Mouse (Mus musculus): Measurements from ENCODE around the gene Mgl2. TPM values are rescaled to one million over a fixed set of nuclear protein-coding genes. Genes with fewer than 3 reads are reported as not detected.

Gene Mgl2
- polyA plus RNA-seq, 1 experiment from 2014 or later = not detected

- Histone ChIP-seq H3K27me3 (ENCODE audit: insufficient read depth, poor library complexity, severe bottlenecking) (no peaks in the 10 kb centered on the region), H3K27ac (no peak overlapping the region), H3K36me3 (no peaks in the 10 kb centered on the region), H3K4me3 (no peak overlapping the region), H3K9me3 (peaks cover 2% of the 10 kb centered on the region; the same call in 1 of the 2 replicates), H3K4me1 (replicated peaks) (no peaks in the 10 kb centered on the region)
- 86% methylated on average over 4 of the region's 4 CpGs for whole genome bisulfite sequencing
- DNase-seq (ENCODE audit: low spot score) = no peak
These were observed 44.4 kb downstream of the Mgl2 start for GRCm38 (mm10) chr11:70174491-70174890.

DNA sequence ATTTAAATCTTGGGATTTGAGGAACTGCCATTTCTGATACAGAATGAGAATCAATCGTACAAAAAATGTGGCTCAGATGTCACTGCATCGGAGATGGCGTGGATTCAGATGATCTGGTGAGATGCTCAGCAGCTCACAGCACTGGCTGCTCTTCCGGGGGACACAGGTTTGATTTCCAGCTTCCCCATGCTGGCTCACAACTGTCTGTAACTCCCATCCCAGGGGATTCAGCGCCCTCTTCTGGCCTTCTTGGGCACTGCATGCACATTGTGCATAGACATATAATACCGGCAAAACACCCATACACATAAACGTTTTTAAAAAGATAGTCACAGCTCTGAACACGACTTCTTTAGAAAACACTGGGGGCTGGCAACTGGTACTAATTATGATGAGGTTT, 47.5 kb downstream of the Mgl2 start:
- WGBS = 74% methylated on average over 8 of the region's 8 CpGs
- no peak overlapping the region for H3K27ac ChIP-seq
- DNase-seq (ENCODE audit: low spot score) = no peak

DNA sequence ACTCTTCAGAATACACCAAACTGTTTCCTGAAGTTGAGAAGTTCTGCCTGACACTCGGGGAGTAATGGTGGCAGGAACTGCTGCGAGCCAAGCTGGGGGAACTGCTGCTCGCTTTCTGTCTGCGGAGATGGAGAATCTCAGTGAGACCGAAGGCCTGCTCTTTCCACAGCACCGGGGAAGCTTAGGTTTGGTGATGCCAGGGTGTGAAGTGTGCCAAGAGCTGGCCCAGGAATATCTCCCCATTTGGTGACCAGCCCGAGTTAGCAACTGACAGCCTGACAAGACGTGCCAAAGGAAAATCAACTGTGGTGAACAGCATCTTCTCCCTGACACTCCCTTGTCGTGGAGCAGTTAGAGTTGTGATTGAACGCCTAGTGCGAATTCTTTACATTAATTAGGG, 48.2 kb downstream of the Mgl2 start:
- DNase-seq (ENCODE audit: low spot score) = no peak
- H3K4me3 ChIP-seq = no peak overlapping the region
- no peak overlapping the region for H3K27ac ChIP-seq
- peaks cover 2% of the 10 kb centered on the region; the same call in 1 of the 2 replicates for H3K9me3 ChIP-seq
- H3K27me3 ChIP-seq (ENCODE audit: insufficient read depth, poor library complexity, severe bottlenecking) = no peaks in the 10 kb centered on the region
- no peaks in the 10 kb centered on the region for H3K36me3 ChIP-seq
- no peaks in the 10 kb centered on the region for H3K4me1 ChIP-seq (replicated peaks)
- WGBS = 89% methylated on average over 11 of the region's 11 CpGs

More for the DNA sequence above, 47.5 kb downstream of the Mgl2 start:
- H3K27me3 ChIP-seq (ENCODE audit: insufficient read depth, poor library complexity, severe bottlenecking) = no peaks in the 10 kb centered on the region
- H3K4me1 ChIP-seq (replicated peaks) = no peaks in the 10 kb centered on the region
- H3K36me3 ChIP-seq = no peaks in the 10 kb centered on the region
- H3K9me3 ChIP-seq = peaks cover 2% of the 10 kb centered on the region; the same call in 1 of the 2 replicates
- no peak overlapping the region for H3K4me3 ChIP-seq

DNA sequence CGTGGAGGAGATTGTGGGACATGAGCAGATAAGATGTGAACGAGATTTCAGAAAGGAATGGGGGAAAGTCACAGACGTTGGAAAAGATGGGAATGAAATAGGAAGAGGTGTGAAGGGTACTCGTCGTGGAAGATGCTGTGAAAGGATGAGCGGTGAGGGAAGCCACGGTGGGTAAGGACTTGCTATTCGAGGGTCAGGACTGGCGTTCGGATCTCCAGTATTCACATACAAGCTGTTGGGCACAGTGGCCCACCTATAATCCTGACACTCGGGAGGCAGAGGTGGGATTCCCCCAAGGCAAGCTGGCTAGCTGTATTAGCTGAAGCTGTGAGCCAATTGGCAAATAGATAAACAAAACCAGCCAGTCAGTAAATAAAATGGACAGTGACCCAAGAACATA, 48.6 kb downstream of the Mgl2 start:
- WGBS = 84% methylated on average over 11 of the region's 11 CpGs
- Histone ChIP-seq H3K9me3 (peaks cover 2% of the 10 kb centered on the region; the same call in 1 of the 2 replicates), H3K4me1 (replicated peaks) (no peaks in the 10 kb centered on the region), H3K27ac (no peak overlapping the region), H3K4me3 (no peak overlapping the region), H3K36me3 (no peaks in the 10 kb centered on the region), H3K27me3 (ENCODE audit: insufficient read depth, poor library complexity, severe bottlenecking) (no peaks in the 10 kb centered on the region)
- DNase-seq (ENCODE audit: low spot score) = no peak

DNA sequence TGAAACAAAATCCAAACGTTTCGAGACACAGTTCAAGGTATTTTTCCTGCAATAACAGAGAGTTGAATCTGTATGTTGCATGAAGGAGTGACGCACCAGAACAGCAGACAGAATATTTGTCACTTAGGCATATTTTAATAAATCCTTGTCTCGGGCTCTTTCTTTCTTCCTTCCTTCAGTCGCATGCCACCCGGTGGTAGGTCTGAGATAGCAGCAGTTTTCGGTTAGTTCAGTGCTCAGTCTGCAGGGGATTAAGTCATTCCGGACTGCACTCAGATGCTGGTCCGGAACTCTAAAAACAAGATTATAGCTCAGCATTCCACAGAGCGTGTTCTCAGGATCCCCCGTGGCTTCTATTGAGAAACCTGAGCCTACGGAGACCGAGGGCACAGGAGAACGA, 49.3 kb downstream of the Mgl2 start:
- Histone ChIP-seq H3K9me3 (peaks cover 2% of the 10 kb centered on the region; the same call in 1 of the 2 replicates), H3K27me3 (ENCODE audit: insufficient read depth, poor library complexity, severe bottlenecking) (no peaks in the 10 kb centered on the region), H3K27ac (no peak overlapping the region), H3K4me1 (replicated peaks) (no peaks in the 10 kb centered on the region), H3K36me3 (no peaks in the 10 kb centered on the region), H3K4me3 (no peak overlapping the region)
- WGBS = 43% methylated on average over 14 of the region's 14 CpGs
- DNase-seq (ENCODE audit: low spot score) = no peak

DNA sequence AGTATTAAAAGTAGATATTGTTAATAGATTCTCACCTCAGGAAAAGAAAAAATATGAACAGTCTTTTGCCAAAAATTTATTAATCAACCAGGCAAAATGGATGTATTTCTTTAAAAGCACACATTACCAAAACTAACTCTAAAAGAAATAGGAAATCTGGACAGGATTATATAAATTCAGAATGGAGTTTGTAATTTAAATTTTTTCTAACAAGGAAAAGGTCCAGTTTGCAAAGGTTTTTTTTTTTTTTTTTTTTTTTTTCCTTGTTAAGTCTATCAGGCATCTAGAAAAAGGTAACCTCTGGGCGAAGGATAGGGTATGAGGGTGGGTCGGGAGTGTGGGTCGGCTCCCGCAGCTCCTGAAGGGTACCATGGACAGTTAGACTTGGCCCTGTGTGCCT, 50.4 kb downstream of the Mgl2 start:
- peaks cover 2% of the 10 kb centered on the region; the same call in 1 of the 2 replicates for H3K9me3 ChIP-seq
- H3K4me1 ChIP-seq (replicated peaks) = no peaks in the 10 kb centered on the region
- no peaks in the 10 kb centered on the region for H3K36me3 ChIP-seq
- no peaks in the 10 kb centered on the region for H3K27me3 ChIP-seq (ENCODE audit: insufficient read depth, poor library complexity, severe bottlenecking)
- no peak overlapping the region for H3K4me3 ChIP-seq
- no peak for DNase-seq (ENCODE audit: low spot score)
- 95% methylated on average over 4 of the region's 4 CpGs for WGBS
- no peak overlapping the region for H3K27ac ChIP-seq

DNA sequence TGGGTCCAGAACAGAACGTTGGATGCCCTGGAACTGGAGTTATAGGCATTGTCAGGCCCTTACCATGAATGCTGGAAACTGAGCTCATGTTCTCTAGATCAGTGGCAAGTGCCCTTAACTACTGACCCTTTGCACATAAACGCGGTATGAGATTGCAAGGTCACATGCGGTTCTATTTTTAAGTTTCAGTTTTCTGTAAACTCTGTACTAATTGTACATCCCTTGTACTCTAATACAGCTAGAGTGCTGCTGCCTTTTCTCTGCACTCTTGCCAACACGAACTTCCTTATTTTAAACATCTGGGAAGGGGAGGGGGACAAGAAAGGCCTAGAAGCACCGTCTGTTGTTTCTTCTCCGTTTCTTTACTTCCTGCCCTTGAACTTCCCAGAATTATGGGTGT, 55.0 kb downstream of the Mgl2 start:
- H3K27me3 ChIP-seq (ENCODE audit: insufficient read depth, poor library complexity, severe bottlenecking) = no peaks in the 10 kb centered on the region
- no peak overlapping the region for H3K27ac ChIP-seq
- no peaks in the 10 kb centered on the region for H3K36me3 ChIP-seq
- H3K4me1 ChIP-seq (replicated peaks) = no peaks in the 10 kb centered on the region
- DNase-seq (ENCODE audit: low spot score) = no peak
- WGBS = 85% methylated on average over 7 of the region's 7 CpGs
- H3K4me3 ChIP-seq = no peak overlapping the region
- H3K9me3 ChIP-seq = no peaks in the 10 kb centered on the region

Other genes with a start within 250 kb of the Mgl2 start
- gene Kctd11, start 248.9 kb upstream of the Mgl2 start, polyA plus RNA-seq (2016; fragmentation: Nextera tagmentation; extraction: Ambion mirVana) = 5.2 and 6.8 TPM in 2 replicates
- 1.2 and 1.4 TPM in 2 replicates for gene Acap1, start 234.8 kb upstream of the Mgl2 start, polyA plus RNA-seq (2016; fragmentation: Nextera tagmentation; extraction: Ambion mirVana)
- gene 2810408A11Rik, start 229.3 kb upstream of the Mgl2 start, polyA plus RNA-seq (2016; fragmentation: Nextera tagmentation; extraction: Ambion mirVana) = 11.4 and 15.2 TPM in 2 replicates
- 12.5 and 13.4 TPM in 2 replicates for gene Neurl4, start 229.3 kb upstream of the Mgl2 start, polyA plus RNA-seq (2016; fragmentation: Nextera tagmentation; extraction: Ambion mirVana)
- 96.8 and 105 TPM in 2 replicates for gene Gps2, start 216.4 kb upstream of the Mgl2 start, polyA plus RNA-seq (2016; fragmentation: Nextera tagmentation; extraction: Ambion mirVana)
- gene Eif5a, start 208.4 kb upstream of the Mgl2 start, polyA plus RNA-seq (2016; fragmentation: Nextera tagmentation; extraction: Ambion mirVana) = 2,350 and 2,667 TPM in 2 replicates
- 2.8 and 2.9 TPM in 2 replicates for gene Ybx2, start 194.5 kb upstream of the Mgl2 start, polyA plus RNA-seq (2016; fragmentation: Nextera tagmentation; extraction: Ambion mirVana)
- 11.0 and 13.0 TPM in 2 replicates for gene Slc2a4, start 182.1 kb upstream of the Mgl2 start, polyA plus RNA-seq (2016; fragmentation: Nextera tagmentation; extraction: Ambion mirVana)
- 14.6 and 37.6 TPM in 2 replicates for gene Cldn7, start 165.6 kb upstream of the Mgl2 start, polyA plus RNA-seq (2016; fragmentation: Nextera tagmentation; extraction: Ambion mirVana)
- gene Ctdnep1, start 149.2 kb upstream of the Mgl2 start, polyA plus RNA-seq (2016; fragmentation: Nextera tagmentation; extraction: Ambion mirVana) = 22.6 and 25.7 TPM in 2 replicates
- gene Elp5, start 147.8 kb upstream of the Mgl2 start, polyA plus RNA-seq (2016; fragmentation: Nextera tagmentation; extraction: Ambion mirVana) = 156 and 167 TPM in 2 replicates
- 421 and 580 TPM in 2 replicates for gene Gabarap, start 139.2 kb upstream of the Mgl2 start, polyA plus RNA-seq (2016; fragmentation: Nextera tagmentation; extraction: Ambion mirVana)
- 93.7 and 98.1 TPM in 2 replicates for gene Phf23, start 134.6 kb upstream of the Mgl2 start, polyA plus RNA-seq (2016; fragmentation: Nextera tagmentation; extraction: Ambion mirVana)
- 50.3 and 51.8 TPM in 2 replicates for gene Dvl2, start 129.7 kb upstream of the Mgl2 start, polyA plus RNA-seq (2016; fragmentation: Nextera tagmentation; extraction: Ambion mirVana)
- gene Acadvl, start 114.9 kb upstream of the Mgl2 start, polyA plus RNA-seq (2016; fragmentation: Nextera tagmentation; extraction: Ambion mirVana) = 44.9 and 51.7 TPM in 2 replicates
- 16.4 and 19.9 TPM in 2 replicates for gene Dlg4, start 113.4 kb upstream of the Mgl2 start, polyA plus RNA-seq (2016; fragmentation: Nextera tagmentation; extraction: Ambion mirVana)
- 0.68 and 1.3 TPM in 2 replicates for gene Asgr1, start 76.2 kb upstream of the Mgl2 start, polyA plus RNA-seq (2016; fragmentation: Nextera tagmentation; extraction: Ambion mirVana)
- gene Asgr2, start 37.7 kb upstream of the Mgl2 start, polyA plus RNA-seq (2016; fragmentation: Nextera tagmentation; extraction: Ambion mirVana) = 0.51 TPM in 1 of 2 replicates, not detected in the other
- 0.35 and 0.81 TPM in 2 replicates for gene Clec10a, start 25.9 kb downstream of the Mgl2 start, polyA plus RNA-seq (2016; fragmentation: Nextera tagmentation; extraction: Ambion mirVana)
- 0.93 and 1.5 TPM in 2 replicates for gene Slc16a11, start 82.4 kb downstream of the Mgl2 start, polyA plus RNA-seq (2016; fragmentation: Nextera tagmentation; extraction: Ambion mirVana)
- 15.7 and 18.0 TPM in 2 replicates for gene Slc16a13, start 90.7 kb downstream of the Mgl2 start, polyA plus RNA-seq (2016; fragmentation: Nextera tagmentation; extraction: Ambion mirVana)
- 5.5 and 5.6 TPM in 2 replicates for gene Bcl6b, start 99.5 kb downstream of the Mgl2 start, polyA plus RNA-seq (2016; fragmentation: Nextera tagmentation; extraction: Ambion mirVana)
- gene 0610010K14Rik, start 107.6 kb downstream of the Mgl2 start, polyA plus RNA-seq (2016; fragmentation: Nextera tagmentation; extraction: Ambion mirVana) = 240 and 261 TPM in 2 replicates
- gene Gm21988, start 109.5 kb downstream of the Mgl2 start, polyA plus RNA-seq (2016; fragmentation: Nextera tagmentation; extraction: Ambion mirVana) = 10.0 and 14.5 TPM in 2 replicates
- 125 and 171 TPM in 2 replicates for gene Rnasek, start 109.5 kb downstream of the Mgl2 start, polyA plus RNA-seq (2016; fragmentation: Nextera tagmentation; extraction: Ambion mirVana)
- gene Alox12, start 125.0 kb downstream of the Mgl2 start, polyA plus RNA-seq (2016; fragmentation: Nextera tagmentation; extraction: Ambion mirVana) = 2.4 and 3.7 TPM in 2 replicates
- gene Alox12e, start 192.3 kb downstream of the Mgl2 start, polyA plus RNA-seq (2016; fragmentation: Nextera tagmentation; extraction: Ambion mirVana) = not detected in 2 replicates
- 0.06 and 0.16 TPM in 2 replicates for gene Alox15, start 221.7 kb downstream of the Mgl2 start, polyA plus RNA-seq (2016; fragmentation: Nextera tagmentation; extraction: Ambion mirVana)